27 mouse cellular contexts compared by ENCODE assay signal in genomic region chr5:144359886-144360285, GRCm38 (mm10). TPM values are rescaled to one million over a fixed set of nuclear protein-coding genes. Genes with fewer than 3 reads are reported as not detected.
A peak's percentile ranks its signal among the peaks of the same experiment; 100 is the strongest.
DNase-seq lines count a peak whose midpoint lies in the region; ATAC-seq lines count a peak whose summit lies in the region.
"Had no signal": no experiment of that assay in that cellular context is flagged by ENCODE, and none has a peak within 500 bp of the region (broad histone marks: within the 10 kb centered on the region; RNA-seq: fewer than 3 reads in every experiment).

No protein-coding gene starts in this region.

- H3K4me1 ChIP-seq in kidney, embryonic 15.5 days = peaks cover 44% of the 10 kb centered on the region
- peaks cover 8% of the 10 kb centered on the region for H3K4me1 ChIP-seq in liver, embryonic 11.5 days (replicated peaks; ENCODE audit: control insufficient read depth, insufficient read depth, low read length)

- intact Hi-C loops in heart, postnatal 25 days (cut with DNase I) = loop anchor here (5.0 to 10.0 kb wide), 2 partner anchors 68 to 125 kb away; no protein-coding TSS in a partner anchor

- no peak overlapping the region for H3K4me3 ChIP-seq in kidney, embryonic 15.5 days (replicated peaks)
- H3K4me3 ChIP-seq in liver, embryonic 11.5 days (ENCODE audit: low read depth, low read length) = no peak overlapping the region
- H3K4me3 ChIP-seq: embryonic facial prominence, embryonic 13.5 days; heart, adult 2 months; heart, embryonic 12.5 days; left cerebral cortex, adult 2 months; limb, embryonic 12.5 days; liver, embryonic 13.5 days; megakaryocyte, embryonic 14.5 days; midbrain, embryonic 13.5 days; neural tube, embryonic 13.5 days; stomach, embryonic 15.5 days had no signal

- no peaks in the 10 kb centered on the region for H3K9me3 ChIP-seq in kidney, embryonic 15.5 days (replicated peaks)
- no peaks in the 10 kb centered on the region for H3K9me3 ChIP-seq in liver, embryonic 11.5 days (ENCODE audit: control insufficient read depth, low read length)
- H3K9me3 ChIP-seq: embryonic facial prominence, embryonic 13.5 days; heart, embryonic 12.5 days; limb, embryonic 12.5 days; liver, embryonic 13.5 days; megakaryocyte, embryonic 14.5 days; midbrain, embryonic 13.5 days; neural tube, embryonic 13.5 days; stomach, embryonic 15.5 days had no signal

- peak; percentile 75 for DNase-seq in heart, adult 11 months
- no peak for DNase-seq in heart, postnatal 25 days (ENCODE audit: low spot score)
- peak; percentile 34 for DNase-seq in kidney, adult 18-20 months
- peak; percentile 35 to 55 for DNase-seq in kidney, postnatal 36 days
- no peak for DNase-seq in ovary, adult 18-20 months (ENCODE audit: low spot score)
- no peak for DNase-seq in layer of hippocampus, postnatal 14 days (ENCODE audit: low spot score in 2 of 2)
- no peak for DNase-seq in liver, embryonic 11.5 days (ENCODE audit: low spot score)
- DNase-seq: cerebellum, adult 9-10 months; heart, adult 2 months; liver, embryonic 13.5 days; lung, adult 18-20 months; lung, postnatal 4 days; thymus, postnatal 14 days had no signal

- no peaks in the 10 kb centered on the region for H3K36me3 ChIP-seq in kidney, embryonic 15.5 days
- H3K36me3 ChIP-seq in liver, embryonic 11.5 days (ENCODE audit: control insufficient read depth, insufficient read depth, low read length) = no peaks in the 10 kb centered on the region
- H3K36me3 ChIP-seq: embryonic facial prominence, embryonic 13.5 days; G1E; heart, embryonic 12.5 days; limb, embryonic 12.5 days; liver, embryonic 13.5 days; midbrain, embryonic 13.5 days; neural tube, embryonic 13.5 days; stomach, embryonic 15.5 days had no signal

- peak overlapping the region; percentile 92 for H3K27ac ChIP-seq in kidney, embryonic 15.5 days
- H3K27ac ChIP-seq in liver, embryonic 11.5 days (ENCODE audit: low read depth, low read length) = no peak overlapping the region
- H3K27ac ChIP-seq: embryonic facial prominence, embryonic 13.5 days; heart, adult 2 months; hindbrain, embryonic 14.5 days; left cerebral cortex, adult 2 months; limb, embryonic 12.5 days; liver, embryonic 13.5 days; midbrain, embryonic 13.5 days; neural tube, embryonic 13.5 days; stomach, embryonic 15.5 days had no signal

- 48% methylated on average over 6 of the region's 6 CpGs for WGBS in kidney, embryonic 15.5 days
- 73% methylated on average over 6 of the region's 6 CpGs for WGBS in liver, embryonic 11.5 days

- peak overlapping the region; percentile 17; the same call in 1 of the 2 replicates for H3K4me2 ChIP-seq in kidney, embryonic 15.5 days
- no peak overlapping the region for H3K4me2 ChIP-seq in liver, embryonic 11.5 days
- H3K4me2 ChIP-seq: embryonic facial prominence, embryonic 13.5 days; heart, embryonic 12.5 days; hindbrain, embryonic 14.5 days; limb, embryonic 12.5 days; liver, embryonic 13.5 days; midbrain, embryonic 13.5 days; neural tube, embryonic 13.5 days; stomach, embryonic 15.5 days had no signal

- no peaks in the 10 kb centered on the region for H3K27me3 ChIP-seq in kidney, embryonic 15.5 days
- peaks cover 16% of the 10 kb centered on the region for H3K27me3 ChIP-seq in liver, embryonic 11.5 days (replicated peaks; ENCODE audit: control insufficient read depth, insufficient read depth, low read length)
- H3K27me3 ChIP-seq: heart, embryonic 12.5 days; limb, embryonic 12.5 days; stomach, embryonic 15.5 days had no signal

- H3K9ac ChIP-seq in kidney, embryonic 15.5 days = no peak overlapping the region
- H3K9ac ChIP-seq in liver, embryonic 11.5 days (ENCODE audit: low read depth, low read length) = no peak overlapping the region
- H3K9ac ChIP-seq: embryonic facial prominence, embryonic 13.5 days; heart, embryonic 12.5 days; hindbrain, embryonic 14.5 days; limb, embryonic 12.5 days; liver, embryonic 13.5 days; midbrain, embryonic 13.5 days; neural tube, embryonic 13.5 days; stomach, embryonic 15.5 days had no signal

- ATAC-seq in kidney, embryonic 15.5 days (replicated peaks; ENCODE audit: low FRiP score) = no peak
- no peak for ATAC-seq in liver, embryonic 11.5 days (replicated peaks; ENCODE audit: low FRiP score)
- ATAC-seq: inflammation-experienced regulatory T-cells, adult 6 months; lung, postnatal 0 days; midbrain, embryonic 13.5 days had no signal

RNA-seq across cellular contexts. Expression of gene Baiap2l1, which starts 2.0 kb away (rescaled TPM):
- total RNA-seq in heart, postnatal 25 days (2021) = 1 to 10 TPM; 5.6 to 5.7 TPM
- polyA plus RNA-seq in kidney, embryonic 15.5 days (2015; fragmentation: Nextera tagmentation; extraction: Ambion mirVana) = 14.8 and 15.2 TPM in 2 replicates
- 1 to 10 TPM in 1 of 2 experiments, under 1 TPM in 1; 0.57 to 1.4 TPM for total RNA-seq in layer of hippocampus, postnatal 14 days (2021)
- polyA plus RNA-seq in liver, embryonic 11.5 days (2014; fragmentation: Nextera tagmentation; extraction: Ambion mirVana) = 6.8 and 8.2 TPM in 2 replicates
- total RNA-seq: hematopoietic stem cell, adult 5-6 weeks had no signal
- polyA plus RNA-seq: G1E had no signal

Comparison
In these comparisons a context has a peak if more than half of its experiments do, and no peak if none do; other contexts are left out.
1. DNase-seq: peak in heart, adult 11 months (single experiment), kidney, adult 18-20 months (single experiment) and kidney, postnatal 36 days (2 of 2); none in heart, postnatal 25 days (single experiment), ovary, adult 18-20 months (single experiment), layer of hippocampus, postnatal 14 days (0 of 2) and liver, embryonic 11.5 days (single experiment).